27 mouse cellular contexts compared by ENCODE assay signal in genomic region chr8:84101476-84102270, GRCm38 (mm10). TPM values are rescaled to one million over a fixed set of nuclear protein-coding genes. Genes with fewer than 3 reads are reported as not detected.
DNase-seq lines count a peak whose midpoint lies in the region; ATAC-seq lines count a peak whose summit lies in the region.
"Had no signal": no experiment of that assay in that cellular context is flagged by ENCODE, and none has a peak within 500 bp of the region (broad histone marks: within the 10 kb centered on the region; RNA-seq: fewer than 3 reads in every experiment).

No protein-coding gene starts in this region.

- H3K4me1 ChIP-seq in heart, embryonic 12.5 days (replicated peaks), result peaks cover 22% of the 10 kb centered on the region
- peaks cover 16% of the 10 kb centered on the region for H3K4me1 ChIP-seq in midbrain, embryonic 11.5 days (ENCODE audit: control insufficient read depth, insufficient read depth, low read length)
- H3K4me1 ChIP-seq in midbrain, embryonic 15.5 days, result peaks cover 29% of the 10 kb centered on the region

- no peak overlapping the region for H3K9ac ChIP-seq in heart, embryonic 12.5 days
- H3K9ac ChIP-seq in midbrain, embryonic 11.5 days (ENCODE audit: low read length), result no peak overlapping the region
- no peak overlapping the region for H3K9ac ChIP-seq in midbrain, embryonic 15.5 days
- H3K9ac ChIP-seq: liver, postnatal 0 days; midbrain, embryonic 12.5 days had no signal

- ATAC-seq in heart, embryonic 12.5 days (ENCODE audit: insufficient number of reproducible peaks, low FRiP score), result no peak
- no peak for ATAC-seq in midbrain, embryonic 11.5 days (ENCODE audit: low FRiP score)
- no peak for ATAC-seq in midbrain, embryonic 15.5 days (replicated peaks)
- ATAC-seq: CD4-positive, CD25-positive, alpha-beta regulatory T cell, adult 4 months; forebrain, postnatal 0 days; liver, postnatal 0 days; lung, postnatal 0 days; Patski had no signal

- H3K9me3 ChIP-seq in heart, embryonic 12.5 days (replicated peaks), result no peaks in the 10 kb centered on the region
- H3K9me3 ChIP-seq in midbrain, embryonic 11.5 days (ENCODE audit: control insufficient read depth, low read length), result no peaks in the 10 kb centered on the region
- H3K9me3 ChIP-seq in midbrain, embryonic 15.5 days, result no peaks in the 10 kb centered on the region
- H3K9me3 ChIP-seq: embryonic facial prominence, embryonic 10.5 days; limb, embryonic 12.5 days; midbrain, embryonic 12.5 days had no signal

- H3K27me3 ChIP-seq in heart, embryonic 12.5 days (replicated peaks), result no peaks in the 10 kb centered on the region
- no peaks in the 10 kb centered on the region for H3K27me3 ChIP-seq in midbrain, embryonic 11.5 days (ENCODE audit: control insufficient read depth, insufficient read depth, low read length)
- no peaks in the 10 kb centered on the region for H3K27me3 ChIP-seq in midbrain, embryonic 15.5 days (replicated peaks)
- H3K27me3 ChIP-seq: limb, embryonic 12.5 days; midbrain, embryonic 12.5 days; Patski had no signal

- H3K36me3 ChIP-seq in heart, embryonic 12.5 days, result peaks cover 61% of the 10 kb centered on the region
- H3K36me3 ChIP-seq in midbrain, embryonic 11.5 days (ENCODE audit: control insufficient read depth, insufficient read depth, low read length), result peaks cover 18% of the 10 kb centered on the region
- peaks cover 12% of the 10 kb centered on the region; the same call in 1 of the 2 replicates for H3K36me3 ChIP-seq in midbrain, embryonic 15.5 days (replicated peaks)

- no peak overlapping the region for H3K27ac ChIP-seq in heart, embryonic 12.5 days (ENCODE audit: poor library complexity, severe bottlenecking)
- no peak overlapping the region for H3K27ac ChIP-seq in midbrain, embryonic 11.5 days (ENCODE audit: low read depth, low read length)
- H3K27ac ChIP-seq in midbrain, embryonic 15.5 days, result no peak overlapping the region
- H3K27ac ChIP-seq: kidney, postnatal 0 days; limb, embryonic 12.5 days; macrophage; midbrain, embryonic 12.5 days; stomach, postnatal 0 days had no signal

- 90% methylated on average over 25 of the region's 25 CpGs for WGBS in heart, embryonic 12.5 days
- WGBS in midbrain, embryonic 11.5 days, result 96% methylated on average over 25 of the region's 25 CpGs
- WGBS in midbrain, embryonic 15.5 days, result 93% methylated on average over 25 of the region's 25 CpGs

- peak; percentile 91 for DNase-seq in heart, adult 11 months
- peak; percentile 49 for DNase-seq in midbrain, embryonic 11.5 days (ENCODE audit: low spot score, missing footprints)
- DNase-seq in kidney, adult 9 months, result peak; percentile 68
- peak; percentile 8 for DNase-seq in yolk sac, embryonic 10.5 days (ENCODE audit: low spot score)
- DNase-seq in gastrocnemius, postnatal 25 days, result no peak
- DNase-seq: adrenal gland, postnatal 36 days; cerebellum, postnatal 10 days; forebrain, postnatal 0 days; gastrocnemius, postnatal 36 days; heart, postnatal 4 days; liver, postnatal 0 days; thymus, adult 2 months; thymus, postnatal 4 days had no signal

- H3K4me3 ChIP-seq in heart, embryonic 12.5 days, result no peak overlapping the region
- H3K4me3 ChIP-seq in midbrain, embryonic 11.5 days (ENCODE audit: low read depth, low read length), result no peak overlapping the region
- no peak overlapping the region for H3K4me3 ChIP-seq in midbrain, embryonic 15.5 days
- H3K4me3 ChIP-seq: limb, embryonic 12.5 days had no signal

- no peak overlapping the region for H3K4me2 ChIP-seq in heart, embryonic 12.5 days
- no peak overlapping the region for H3K4me2 ChIP-seq in midbrain, embryonic 11.5 days
- H3K4me2 ChIP-seq in midbrain, embryonic 15.5 days, result no peak overlapping the region
- H3K4me2 ChIP-seq: limb, embryonic 12.5 days; liver, embryonic 11.5 days had no signal

RNA-seq across cellular contexts. Expression of gene Dcaf15, which starts 2.9 kb away (rescaled TPM):
- polyA plus RNA-seq in heart, embryonic 12.5 days (2016; fragmentation: Nextera tagmentation; extraction: Ambion mirVana), result 10.5 and 11.4 TPM in 2 replicates
- polyA plus RNA-seq in midbrain, embryonic 11.5 days (2014; fragmentation: Nextera tagmentation; extraction: Ambion mirVana), result 12.2 and 14.3 TPM in 2 replicates
- polyA plus RNA-seq in midbrain, embryonic 15.5 days (2015; fragmentation: Nextera tagmentation; extraction: Ambion mirVana), result 25.8 and 26.3 TPM in 2 replicates
- total RNA-seq in gastrocnemius, postnatal 25 days (2021), result 1 to 10 TPM; 3.9 to 5.3 TPM

RNA-seq across cellular contexts. Expression of gene Podnl1, which starts 24.1 kb away (rescaled TPM):
- 0.14 TPM in 1 of 2 replicates, not detected in the other for polyA plus RNA-seq in heart, embryonic 12.5 days (2016; fragmentation: Nextera tagmentation; extraction: Ambion mirVana)
- 0.25 and 0.32 TPM in 2 replicates for polyA plus RNA-seq in midbrain, embryonic 11.5 days (2014; fragmentation: Nextera tagmentation; extraction: Ambion mirVana)
- 0.68 and 0.73 TPM in 2 replicates for polyA plus RNA-seq in midbrain, embryonic 15.5 days (2015; fragmentation: Nextera tagmentation; extraction: Ambion mirVana)
- total RNA-seq in gastrocnemius, postnatal 25 days (2021), result not detected
- total RNA-seq: gastrocnemius, postnatal 36 days; heart, postnatal 4 days; left cerebral cortex, postnatal 14 days had no signal
- polyA plus RNA-seq: cortical plate, adult 2 months; liver, postnatal 0 days; macrophage had no signal

RNA-seq across cellular contexts. Expression of gene Rfx1, which starts 35.0 kb away (rescaled TPM):
- 6.9 and 7.5 TPM in 2 replicates for polyA plus RNA-seq in heart, embryonic 12.5 days (2016; fragmentation: Nextera tagmentation; extraction: Ambion mirVana)
- polyA plus RNA-seq in midbrain, embryonic 11.5 days (2014; fragmentation: Nextera tagmentation; extraction: Ambion mirVana), result 6.0 and 7.8 TPM in 2 replicates
- 12.4 and 14.0 TPM in 2 replicates for polyA plus RNA-seq in midbrain, embryonic 15.5 days (2015; fragmentation: Nextera tagmentation; extraction: Ambion mirVana)
- 1 to 10 TPM; 3.6 to 4.4 TPM for total RNA-seq in gastrocnemius, postnatal 25 days (2021)

RNA-seq across cellular contexts. Expression of gene Gm10643, which starts 36.7 kb away (rescaled TPM):
- 1.2 TPM in 2 replicates for polyA plus RNA-seq in heart, embryonic 12.5 days (2016; fragmentation: Nextera tagmentation; extraction: Ambion mirVana)
- polyA plus RNA-seq in midbrain, embryonic 11.5 days (2014; fragmentation: Nextera tagmentation; extraction: Ambion mirVana), result 2.2 and 2.4 TPM in 2 replicates
- 1.0 and 1.4 TPM in 2 replicates for polyA plus RNA-seq in midbrain, embryonic 15.5 days (2015; fragmentation: Nextera tagmentation; extraction: Ambion mirVana)
- total RNA-seq in gastrocnemius, postnatal 25 days (2021), result 1 to 10 TPM; 1.3 to 1.6 TPM

RNA-seq across cellular contexts. Expression of gene Cc2d1a, which starts 46.1 kb away (rescaled TPM):
- polyA plus RNA-seq in heart, embryonic 12.5 days (2016; fragmentation: Nextera tagmentation; extraction: Ambion mirVana), result 17.7 and 18.1 TPM in 2 replicates
- 7.6 and 8.9 TPM in 2 replicates for polyA plus RNA-seq in midbrain, embryonic 11.5 days (2014; fragmentation: Nextera tagmentation; extraction: Ambion mirVana)
- 52.5 and 53.3 TPM in 2 replicates for polyA plus RNA-seq in midbrain, embryonic 15.5 days (2015; fragmentation: Nextera tagmentation; extraction: Ambion mirVana)
- total RNA-seq in gastrocnemius, postnatal 25 days (2021), result 10 to 100 TPM; 13.7 to 13.8 TPM
